Mouse (Mus musculus): ENCODE results near the gene Hoxa10.

GRCm38 (mm10) chr6:52238976-52239375, 1.7 kb downstream of the Hoxa10 start:
- no peak for TF ChIP-seq MAFK (IDR thresholded peaks at IDR 0.05; ENCODE audit: insufficient read depth, low read depth, low read length)
- no peak for TF ChIP-seq CHD2 (IDR thresholded peaks at IDR 0.05; ENCODE audit: low read depth, low read length)
- TF ChIP-seq HCFC1 (IDR thresholded peaks at IDR 0.05; ENCODE audit: borderline replicate concordance, insufficient read depth, low read length), result no peak
- no peak for TF ChIP-seq ZNF384 (IDR thresholded peaks at IDR 0.05; ENCODE audit: low read depth, low read length)
